Mouse (Mus musculus) embryonic fibroblast, embryonic 13.5 days (primary cell): ENCODE measurements around the gene Shld2. TPM values are rescaled to one million over a fixed set of nuclear protein-coding genes. Genes with fewer than 3 reads are reported as not detected.

Experiments used
- H3K27ac ChIP-seq: 2 replicates; pipeline ENCODE4 v1.5.1; 2012; ENCODE audit warnings: low read length, control low read depth, inconsistent platforms; ENCODE audit not compliant: insufficient read depth
- H3K4me1 ChIP-seq: 2 replicates; pipeline ENCODE4 v1.6.1; 2011; ENCODE audit warnings: low read length; ENCODE audit not compliant: control insufficient read depth, insufficient read depth
- H3K4me3 ChIP-seq: 2 replicates; pipeline ENCODE4 v1.5.1; 2011; ENCODE audit warnings: mild to moderate bottlenecking, control low read depth, low read length; ENCODE audit not compliant: insufficient read depth
- CTCF ChIP-seq: IDR thresholded peaks from 2 replicates; pipeline ENCODE4 v1.5.1; 2011; ENCODE audit warnings: mild to moderate bottlenecking, control low read depth, low read length, moderate library complexity, borderline replicate concordance; ENCODE audit not compliant: insufficient read depth
- POLR2A ChIP-seq: IDR thresholded peaks from 2 replicates; pipeline ENCODE4 v1.6.1; 2011; ENCODE audit warnings: low read depth, mild to moderate bottlenecking, control low read depth, low read length, moderate library complexity
- polyA plus RNA-seq: library from polyadenylated mRNA; stranded (reverse); fragments of >200 nt; gene quantifications from 2 replicates; pipeline ENCODE4 v1.2.4, GENCODE M21; 2011; ENCODE audit warnings: low read depth; ENCODE audit not compliant: missing spikeins, insufficient read length

Shld2 gene
- polyA plus RNA-seq, 1 experiment: 10.1 TPM

- TF ChIP-seq POLR2A (no peak), CTCF (no peak)
- H3K4me3 ChIP-seq: no peak overlapping the region
- H3K27ac ChIP-seq: no peak overlapping the region
- 0 out of 2 replicates have a peak, but pooled peaks cover 3% of the 10 kb centered on the region for H3K4me1 ChIP-seq
Measured at GRCm38 (mm10) chr14:34347084-34347483, 36.8 kb upstream of the Shld2 start.

GRCm38 (mm10) chr14:34345771-34346566, 35.7 kb upstream of the Shld2 start:
- Histone ChIP-seq H3K4me3 (no peak overlapping the region), H3K4me1 (0 out of 2 replicates have a peak, but pooled peaks cover 3% of the 10 kb centered on the region), H3K27ac (no peak overlapping the region)
- TF ChIP-seq POLR2A (no peak), CTCF (no peak)

GRCm38 (mm10) chr14:34344361-34344760, 34.1 kb upstream of the Shld2 start:
- Histone ChIP-seq H3K4me1 (0 out of 2 replicates have a peak, but pooled peaks cover 3% of the 10 kb centered on the region), H3K4me3 (no peak overlapping the region), H3K27ac (no peak overlapping the region)
- TF ChIP-seq CTCF (no peak), POLR2A (no peak)

GRCm38 (mm10) chr14:34343078-34343477, 32.8 kb upstream of the Shld2 start:
- H3K4me3 ChIP-seq: no peak overlapping the region
- TF ChIP-seq CTCF (no peak), POLR2A (no peak)
- 0 out of 2 replicates have a peak, but pooled peaks cover 3% of the 10 kb centered on the region for H3K4me1 ChIP-seq
- H3K27ac ChIP-seq: no peak overlapping the region

- Histone ChIP-seq H3K27ac (no peak overlapping the region), H3K4me1 (0 out of 2 replicates have a peak, but pooled peaks cover 3% of the 10 kb centered on the region), H3K4me3 (no peak overlapping the region)
- TF ChIP-seq POLR2A (no peak), CTCF (no peak)
Measured at GRCm38 (mm10) chr14:34341993-34342392, 31.7 kb upstream of the Shld2 start.

- H3K4me3 ChIP-seq: no peak overlapping the region
- no peak overlapping the region for H3K27ac ChIP-seq
- TF ChIP-seq POLR2A: no peak
- TF ChIP-seq CTCF: no peak
- no peaks in the 10 kb centered on the region for H3K4me1 ChIP-seq
Measured at GRCm38 (mm10) chr14:34339446-34339845, 29.2 kb upstream of the Shld2 start.

GRCm38 (mm10) chr14:34332476-34332875, 22.2 kb upstream of the Shld2 start:
- H3K27ac ChIP-seq: no peak overlapping the region
- H3K4me1 ChIP-seq: no peaks in the 10 kb centered on the region
- TF ChIP-seq CTCF (no peak), POLR2A (no peak)
- H3K4me3 ChIP-seq: no peak overlapping the region

GRCm38 (mm10) chr14:34331886-34332285, 21.6 kb upstream of the Shld2 start:
- TF ChIP-seq CTCF (no peak), POLR2A (no peak)
- no peaks in the 10 kb centered on the region for H3K4me1 ChIP-seq
- H3K27ac ChIP-seq: no peak overlapping the region
- H3K4me3 ChIP-seq: no peak overlapping the region

- no peak overlapping the region for H3K4me3 ChIP-seq
- H3K27ac ChIP-seq: no peak overlapping the region
- no peaks in the 10 kb centered on the region for H3K4me1 ChIP-seq
- TF ChIP-seq CTCF (no peak), POLR2A (no peak)
Measured at GRCm38 (mm10) chr14:34330657-34331158, 20.4 kb upstream of the Shld2 start.

GRCm38 (mm10) chr14:34327618-34328017, 17.3 kb upstream of the Shld2 start:
- H3K4me1 ChIP-seq: no peaks in the 10 kb centered on the region
- no peak overlapping the region for H3K4me3 ChIP-seq
- TF ChIP-seq CTCF (no peak), POLR2A (no peak)
- H3K27ac ChIP-seq: no peak overlapping the region
